Mouse (Mus musculus) lung, embryonic 16.5 days (tissue): ENCODE results near the gene Uck2. TPM values are rescaled to one million over a fixed set of nuclear protein-coding genes. Genes with fewer than 3 reads are reported as not detected.

Experiments
- ATAC-seq: fragments of 200-750 bp; cut with Nextera tagmentation; 2 replicates; pipeline ENCODE4 v1.8.0; 2017; ENCODE audit warnings: low read depth, mild to moderate bottlenecking, moderate library complexity
- H3K27ac ChIP-seq: fragments of 300-500 bp; sonication (generic); 2 replicates; pipeline ENCODE4 v1.5.1; 2014; ENCODE audit warnings: mild to moderate bottlenecking, control low read depth, low read length
- H3K27me3 ChIP-seq: fragments of 300-500 bp; sonication (generic); 2 replicates; pipeline ENCODE4 v1.6.1; 2014; ENCODE audit warnings: low read depth, low read length, mixed read lengths; ENCODE audit not compliant: control insufficient read depth, insufficient read depth
- H3K36me3 ChIP-seq: fragments of 300-500 bp; sonication (generic); 2 replicates; pipeline ENCODE4 v1.6.1; 2014; ENCODE audit warnings: low read length; ENCODE audit not compliant: control insufficient read depth, insufficient read depth
- H3K4me1 ChIP-seq: fragments of 300-500 bp; sonication (generic); replicated peaks from 2 replicates; pipeline ENCODE4 v1.6.1; 2014; ENCODE audit warnings: low read length, mixed read lengths; ENCODE audit not compliant: control insufficient read depth, insufficient read depth
- H3K4me2 ChIP-seq: fragments of 300-500 bp; sonication (generic); 2 replicates; pipeline ENCODE4 v1.6.1; 2014; ENCODE audit warnings: low read depth, low read length, control low read depth
- H3K4me3 ChIP-seq: fragments of 300-500 bp; sonication (generic); 2 replicates; pipeline ENCODE4 v1.5.1; 2014; ENCODE audit warnings: mild to moderate bottlenecking, low read length, control low read depth
- H3K9ac ChIP-seq: fragments of 300-500 bp; sonication (generic); 2 replicates; pipeline ENCODE4 v1.6.1; 2014; ENCODE audit warnings: low read length, control low read depth
- H3K9me3 ChIP-seq: fragments of 300-500 bp; sonication (generic); 2 replicates; pipeline ENCODE4 v1.6.1; 2016; ENCODE audit warnings: low read length; ENCODE audit not compliant: control insufficient read depth
- WGBS: fragments of 180-500 bp; shearing (Covaris S2); extraction: QIAGEN DNeasy Blood & Tissue Kit; methylation state at CpG from one replicate; pipeline ENCODE4 v1.1.7; 2014; 5-methylcytosine and 5-hydroxymethylcytosine counted together
- polyA plus RNA-seq: library from polyadenylated mRNA; unstranded; fragments of >200 nt; fragmentation: Nextera tagmentation; extraction: Ambion mirVana; gene quantifications from 2 replicates; pipeline ENCODE4 v1.2.1, GENCODE M21; 2015

Uck2 gene
- polyA plus RNA-seq, 1 experiment from 2014 or later: 70.8 TPM

GRCm38 (mm10) chr1:167249252-167249651 lies 35.9 kb downstream of the Uck2 start:
- no peak overlapping the region for H3K4me2 ChIP-seq
- WGBS: 81% methylated on average over 19 of the region's 19 CpGs
- H3K4me1 ChIP-seq: peaks cover 48% of the 10 kb centered on the region
- H3K27me3 ChIP-seq: no peaks in the 10 kb centered on the region
- ATAC-seq: no peak
- no peak overlapping the region for H3K9ac ChIP-seq
- H3K4me3 ChIP-seq: no peak overlapping the region
- no peaks in the 10 kb centered on the region for H3K36me3 ChIP-seq
- H3K9me3 ChIP-seq: no peaks in the 10 kb centered on the region
- no peak overlapping the region for H3K27ac ChIP-seq

- H3K27ac ChIP-seq: peak overlapping the region; percentile 57
- peaks cover 48% of the 10 kb centered on the region for H3K4me1 ChIP-seq
- no peak overlapping the region for H3K9ac ChIP-seq
- 81% methylated on average over 9 of the region's 9 CpGs for WGBS
- no peak overlapping the region for H3K4me3 ChIP-seq
- H3K4me2 ChIP-seq: no peak overlapping the region
- no peaks in the 10 kb centered on the region for H3K36me3 ChIP-seq
- ATAC-seq: no peak
- H3K9me3 ChIP-seq: no peaks in the 10 kb centered on the region
- no peaks in the 10 kb centered on the region for H3K27me3 ChIP-seq
These were observed 37.2 kb downstream of the Uck2 start for GRCm38 (mm10) chr1:167247886-167248285.

DNA sequence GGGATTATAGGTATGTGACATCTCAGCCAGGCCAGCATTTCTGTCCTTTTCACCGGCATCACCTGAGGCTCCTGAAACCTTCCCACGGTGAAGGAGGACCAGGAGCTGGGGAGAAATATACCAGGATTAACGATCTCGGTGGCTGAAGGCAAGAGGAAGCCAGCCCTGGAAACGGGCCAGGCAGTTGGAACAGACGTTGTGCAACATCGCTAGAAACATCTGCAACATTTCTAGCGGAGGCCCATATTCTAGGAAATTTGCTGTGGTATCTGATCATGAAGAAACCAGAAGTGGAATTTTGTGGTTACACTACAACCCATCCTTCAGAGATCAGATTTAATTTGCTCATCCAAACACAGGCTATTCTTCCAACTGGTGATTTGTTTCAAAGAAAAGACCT lies 38.1 kb downstream of the Uck2 start:
- Histone ChIP-seq H3K4me1 (peaks cover 52% of the 10 kb centered on the region), H3K27ac (peak overlapping the region; percentile 62), H3K4me3 (no peak overlapping the region), H3K9ac (no peak overlapping the region), H3K9me3 (no peaks in the 10 kb centered on the region), H3K36me3 (no peaks in the 10 kb centered on the region), H3K4me2 (0 out of 2 replicates have a peak overlapping the region, but pooled peaks have one; percentile 18), H3K27me3 (no peaks in the 10 kb centered on the region)
- WGBS: 27% methylated on average over 8 of the region's 8 CpGs
- peak; percentile 51 for ATAC-seq

GRCm38 (mm10) chr1:167246275-167246674 lies 38.8 kb downstream of the Uck2 start:
- no peaks in the 10 kb centered on the region for H3K9me3 ChIP-seq
- 69% methylated on average over 9 of the region's 9 CpGs for WGBS
- H3K9ac ChIP-seq: no peak overlapping the region
- no peak for ATAC-seq
- no peak overlapping the region for H3K27ac ChIP-seq
- no peaks in the 10 kb centered on the region for H3K36me3 ChIP-seq
- H3K4me3 ChIP-seq: no peak overlapping the region
- no peaks in the 10 kb centered on the region for H3K27me3 ChIP-seq
- peaks cover 53% of the 10 kb centered on the region for H3K4me1 ChIP-seq
- H3K4me2 ChIP-seq: no peak overlapping the region

DNA sequence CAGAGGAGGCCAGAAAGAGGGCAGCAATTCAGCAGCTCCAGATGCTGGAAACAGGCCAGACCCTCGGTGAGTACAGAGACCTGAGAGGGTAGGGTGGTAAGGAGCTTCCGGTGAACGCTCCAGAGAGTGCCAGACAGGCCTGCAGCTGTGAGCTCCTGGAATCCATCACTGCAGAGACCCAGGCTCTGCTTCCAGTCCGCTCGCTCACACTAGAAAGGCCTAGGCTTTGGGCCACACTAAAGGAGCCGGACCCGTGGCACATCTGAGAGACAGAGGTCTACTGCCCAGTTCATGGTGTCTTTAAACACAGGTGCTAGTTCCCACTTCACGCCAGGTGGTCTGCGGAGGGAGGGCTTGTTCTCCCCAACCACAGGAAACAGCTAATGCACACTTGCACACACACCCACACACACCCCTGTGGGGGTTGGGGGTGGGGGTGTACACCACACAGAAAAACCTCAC lies 39.9 kb downstream of the Uck2 start:
- H3K9me3 ChIP-seq: no peaks in the 10 kb centered on the region
- H3K4me2 ChIP-seq: no peak overlapping the region
- 49% methylated on average over 9 of the region's 9 CpGs for WGBS
- no peaks in the 10 kb centered on the region for H3K36me3 ChIP-seq
- H3K4me1 ChIP-seq: peaks cover 53% of the 10 kb centered on the region
- no peak overlapping the region for H3K4me3 ChIP-seq
- H3K9ac ChIP-seq: no peak overlapping the region
- no peak overlapping the region for H3K27ac ChIP-seq
- H3K27me3 ChIP-seq: no peaks in the 10 kb centered on the region
- peak; percentile 29; the same call in 1 of the 2 replicates for ATAC-seq

GRCm38 (mm10) chr1:167242191-167242681 lies 42.9 kb downstream of the Uck2 start:
- Histone ChIP-seq H3K9me3 (no peaks in the 10 kb centered on the region), H3K27me3 (no peaks in the 10 kb centered on the region), H3K27ac (no peak overlapping the region), H3K4me2 (no peak overlapping the region), H3K9ac (no peak overlapping the region), H3K4me3 (no peak overlapping the region), H3K36me3 (no peaks in the 10 kb centered on the region), H3K4me1 (peaks cover 45% of the 10 kb centered on the region)
- no peak for ATAC-seq
- 32% methylated on average over 7 of the region's 7 CpGs for WGBS

DNA sequence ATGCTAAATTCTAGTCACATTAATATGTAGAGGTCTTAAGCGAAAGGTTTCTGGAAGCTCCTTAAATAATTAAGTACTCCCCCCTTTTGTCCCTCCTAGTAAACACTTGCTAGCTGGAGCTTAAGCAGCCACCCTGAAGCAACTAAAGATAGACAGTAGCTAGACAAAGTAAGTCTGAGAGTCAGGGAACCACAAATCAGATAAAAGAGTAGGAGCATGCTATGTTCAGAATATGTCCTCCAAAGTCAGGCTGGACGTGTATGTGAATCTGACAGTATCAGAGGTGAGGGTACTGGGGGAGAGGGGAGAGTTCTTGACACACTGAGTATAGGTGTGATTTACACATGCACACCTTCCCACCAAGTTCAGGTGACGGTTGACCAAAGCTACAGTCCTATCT lies 43.6 kb downstream of the Uck2 start:
- Histone ChIP-seq H3K27ac (no peak overlapping the region), H3K4me3 (no peak overlapping the region), H3K4me1 (peaks cover 43% of the 10 kb centered on the region), H3K27me3 (no peaks in the 10 kb centered on the region), H3K36me3 (0 out of 2 replicates have a peak, but pooled peaks cover under 1% of the 10 kb centered on the region), H3K9me3 (no peaks in the 10 kb centered on the region), H3K4me2 (no peak overlapping the region), H3K9ac (no peak overlapping the region)
- no peak for ATAC-seq
- 79% methylated on average over 3 of the region's 3 CpGs for WGBS

DNA sequence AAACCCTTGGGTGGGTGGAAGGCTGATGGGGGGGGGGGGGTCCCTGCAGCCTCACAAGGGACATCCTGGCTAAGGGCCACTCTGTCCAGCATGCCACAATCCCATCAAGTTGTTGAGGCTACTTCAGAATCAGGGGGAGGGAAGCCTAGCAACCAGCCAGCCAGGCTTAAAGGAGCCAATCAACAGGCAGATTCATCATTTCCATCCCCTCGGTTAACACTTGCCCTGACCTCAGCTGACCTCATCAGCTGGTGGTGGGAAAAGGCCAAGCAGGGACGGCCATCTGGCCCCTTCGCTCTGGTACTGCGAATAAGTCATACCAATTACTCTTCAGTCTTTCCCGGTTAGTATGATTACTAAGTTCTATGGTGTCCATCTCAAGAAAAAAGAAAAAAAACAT lies 44.8 kb downstream of the Uck2 start:
- Histone ChIP-seq H3K27ac (no peak overlapping the region), H3K4me3 (no peak overlapping the region), H3K36me3 (peaks cover 5% of the 10 kb centered on the region; the same call in 1 of the 2 replicates), H3K4me1 (peaks cover 36% of the 10 kb centered on the region), H3K27me3 (no peaks in the 10 kb centered on the region), H3K4me2 (no peak overlapping the region), H3K9me3 (no peaks in the 10 kb centered on the region), H3K9ac (no peak overlapping the region)
- no peak for ATAC-seq
- 64% methylated on average over 5 of the region's 5 CpGs for WGBS

DNA sequence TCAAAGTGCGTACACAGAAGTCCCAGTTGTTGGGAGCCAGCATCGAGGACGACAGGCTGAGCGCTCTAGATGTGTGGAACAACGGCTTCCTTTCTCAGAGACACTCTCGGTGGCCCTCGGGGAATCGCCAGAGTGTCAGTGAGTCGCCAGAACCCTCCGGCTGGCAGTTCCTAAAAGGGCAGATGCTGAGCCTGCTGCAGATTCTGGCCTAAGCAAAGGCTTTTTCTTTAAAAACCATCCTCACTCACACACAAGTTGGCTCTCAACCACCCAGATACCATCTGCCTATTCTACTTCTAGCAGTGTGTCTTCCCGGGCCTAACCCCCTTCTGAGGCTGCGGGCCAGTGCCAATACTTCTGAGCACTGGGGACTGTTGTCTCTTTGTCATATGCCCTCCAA lies 45.2 kb downstream of the Uck2 start:
- no peak for ATAC-seq
- Histone ChIP-seq H3K4me1 (peaks cover 32% of the 10 kb centered on the region), H3K36me3 (peaks cover 8% of the 10 kb centered on the region; the same call in 1 of the 2 replicates), H3K4me3 (no peak overlapping the region), H3K9me3 (no peaks in the 10 kb centered on the region), H3K9ac (no peak overlapping the region), H3K4me2 (no peak overlapping the region), H3K27ac (no peak overlapping the region), H3K27me3 (no peaks in the 10 kb centered on the region)
- WGBS: 58% methylated on average over 12 of the region's 12 CpGs

- no peak overlapping the region for H3K4me3 ChIP-seq
- H3K4me2 ChIP-seq: no peak overlapping the region; the same call in 1 of the 2 replicates
- peaks cover 28% of the 10 kb centered on the region for H3K4me1 ChIP-seq
- H3K36me3 ChIP-seq: peaks cover 14% of the 10 kb centered on the region
- no peak overlapping the region for H3K9ac ChIP-seq
- no peaks in the 10 kb centered on the region for H3K9me3 ChIP-seq
- no peak overlapping the region for H3K27ac ChIP-seq
- WGBS: 55% methylated on average over 11 of the region's 11 CpGs
- peak; percentile 82 for ATAC-seq
- no peaks in the 10 kb centered on the region for H3K27me3 ChIP-seq
These were observed 47.3 kb downstream of the Uck2 start for GRCm38 (mm10) chr1:167237798-167238197.
